Mouse (Mus musculus): Measurements from ENCODE around the gene Ube2l6.

The Ube2l6 gene

DNA sequence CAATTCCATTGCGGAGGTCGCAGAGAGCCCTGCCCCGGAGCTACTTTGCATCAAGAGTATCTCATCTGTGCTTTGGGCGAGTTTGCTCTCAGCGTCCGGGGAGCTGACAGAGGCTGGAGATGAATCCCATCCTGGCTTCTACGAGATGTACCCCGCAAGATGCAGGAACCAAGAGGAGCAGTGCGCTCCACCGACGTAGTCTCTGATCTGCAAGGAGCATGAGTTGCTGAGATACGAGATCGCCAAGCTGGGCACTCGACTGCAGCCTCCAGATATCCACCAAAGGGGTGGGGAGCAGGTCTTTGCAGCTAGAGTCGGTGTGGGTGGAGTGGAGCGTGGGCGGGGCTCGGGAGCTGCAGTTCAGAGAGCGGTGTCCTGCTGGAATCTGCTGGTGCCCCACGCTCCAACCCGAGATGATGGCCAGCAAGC is at the start of gene Ube2l6:
Gene Ube2l6 (plus strand): TSS at position 336 of the 429 bp plus-strand sequence.
- peak; percentile 97 for DNase-seq

DNA sequence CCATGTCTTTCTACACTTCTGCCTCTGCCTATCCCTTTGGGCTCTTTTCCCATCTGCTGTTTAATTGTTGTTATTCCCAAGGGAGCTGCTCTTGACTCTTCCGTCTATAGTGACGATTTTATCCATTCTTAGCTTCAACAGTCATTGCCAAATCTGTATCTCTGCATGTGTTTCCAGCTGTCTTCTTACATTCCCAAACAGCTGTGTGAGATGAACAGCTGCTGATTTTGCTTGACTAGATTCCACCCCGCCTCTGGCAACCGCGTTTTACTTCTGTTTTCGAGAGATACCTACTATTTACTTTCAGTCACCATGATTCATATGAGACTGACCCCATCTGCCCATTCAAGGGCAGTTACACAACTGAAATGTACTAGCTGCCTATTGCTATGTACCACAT is 48.5 kb upstream of the Ube2l6 start:
- DNase-seq: no peak

DNA sequence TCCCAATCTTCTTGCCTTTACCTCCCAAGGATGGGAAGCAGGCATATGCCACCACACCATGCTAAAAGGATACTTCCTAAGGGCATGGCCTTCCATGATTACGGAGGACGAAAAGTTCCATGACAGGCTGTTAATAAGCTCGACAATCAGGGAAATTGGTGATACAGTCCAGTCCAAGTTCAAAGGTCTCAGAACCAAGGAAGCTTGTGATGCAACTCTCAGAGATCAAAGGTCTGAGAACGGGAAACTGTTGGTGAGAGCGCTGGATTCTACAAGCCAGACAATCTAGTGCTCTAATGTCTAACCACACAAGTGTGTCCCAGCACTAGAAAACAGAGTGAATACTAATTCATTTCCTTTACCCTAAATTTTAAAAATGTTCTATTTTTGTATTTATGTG is 42.4 kb upstream of the Ube2l6 start:
- DNase-seq: no peak

DNA sequence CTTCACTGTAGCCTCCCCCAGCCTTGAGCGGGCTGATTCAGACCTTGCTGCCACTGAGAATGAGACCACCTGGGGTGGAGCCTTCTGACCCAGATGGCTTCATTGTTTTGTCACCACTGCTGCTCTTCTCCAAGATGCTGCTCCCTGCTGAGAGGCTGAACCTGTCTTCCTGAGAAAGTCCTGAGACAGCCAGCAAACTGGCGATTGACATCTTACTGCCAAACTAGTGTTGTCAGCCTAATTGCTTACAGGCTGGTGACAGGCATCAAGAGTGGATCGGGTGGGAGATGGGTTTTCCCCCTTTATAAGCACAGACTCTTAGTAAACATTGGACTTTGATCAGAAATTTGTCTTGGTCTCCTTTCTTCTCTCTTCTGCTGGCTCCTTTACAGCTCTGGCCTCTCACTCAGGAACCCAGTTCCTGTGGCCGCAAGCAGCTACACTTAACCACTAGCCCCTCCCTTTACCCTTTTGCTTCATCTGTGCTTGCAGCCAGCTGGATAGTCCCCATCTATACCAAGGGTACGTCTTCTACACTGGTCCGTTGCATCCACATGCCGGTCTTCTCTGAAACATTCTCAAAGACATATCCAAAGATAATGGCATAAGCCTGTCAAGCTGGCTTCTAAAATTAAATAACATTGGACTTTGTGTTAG is 41.5 kb upstream of the Ube2l6 start:
- DNase-seq: no peak

DNA sequence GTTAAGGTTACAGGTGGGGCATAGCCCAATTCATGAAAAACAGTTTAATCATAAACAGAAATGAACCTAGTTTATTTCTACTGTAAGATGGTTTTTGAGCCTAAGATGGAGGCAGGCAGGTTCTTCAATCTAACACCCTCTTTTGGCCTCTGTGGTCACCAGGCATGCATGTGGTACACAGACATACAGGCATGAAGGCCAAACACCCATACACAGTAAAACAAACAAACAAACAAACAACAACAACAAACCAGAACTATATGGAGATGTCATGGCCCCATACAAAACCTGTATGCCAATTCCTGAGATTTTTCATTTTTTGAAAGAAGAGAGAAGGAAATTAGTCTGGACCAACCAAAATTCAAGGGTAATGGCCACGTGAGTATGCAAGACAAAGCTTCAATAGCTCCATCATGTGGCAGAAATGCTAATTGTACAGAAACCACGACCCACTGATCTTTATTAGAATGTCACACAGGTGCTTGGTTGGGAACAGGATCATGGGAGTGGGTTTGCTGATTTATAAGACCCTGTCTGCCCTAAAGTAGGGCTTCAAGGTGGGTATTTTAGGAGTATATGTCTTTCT is 40.0 kb upstream of the Ube2l6 start:
- DNase-seq: peak; percentile 21

DNA sequence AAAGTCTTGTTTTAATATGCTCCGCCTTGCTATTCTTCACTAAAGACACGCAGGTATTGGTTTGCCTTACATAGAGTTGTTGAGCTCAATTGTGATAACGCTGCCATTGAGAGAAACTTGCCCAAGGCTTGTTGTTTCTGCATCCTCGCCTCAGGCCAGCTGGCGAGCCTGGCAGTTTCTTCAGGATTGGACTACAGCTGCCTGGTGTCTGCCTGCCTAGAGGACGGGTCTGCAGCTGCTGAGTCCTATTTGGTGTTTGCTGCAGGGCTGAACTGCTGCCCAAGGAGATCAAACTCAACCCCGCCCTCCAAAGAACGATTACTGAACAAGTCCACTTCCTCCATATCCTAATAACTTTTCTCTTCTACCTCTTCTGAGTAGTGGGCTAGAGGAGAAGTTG is 37.9 kb upstream of the Ube2l6 start:
- DNase-seq: no peak

DNA sequence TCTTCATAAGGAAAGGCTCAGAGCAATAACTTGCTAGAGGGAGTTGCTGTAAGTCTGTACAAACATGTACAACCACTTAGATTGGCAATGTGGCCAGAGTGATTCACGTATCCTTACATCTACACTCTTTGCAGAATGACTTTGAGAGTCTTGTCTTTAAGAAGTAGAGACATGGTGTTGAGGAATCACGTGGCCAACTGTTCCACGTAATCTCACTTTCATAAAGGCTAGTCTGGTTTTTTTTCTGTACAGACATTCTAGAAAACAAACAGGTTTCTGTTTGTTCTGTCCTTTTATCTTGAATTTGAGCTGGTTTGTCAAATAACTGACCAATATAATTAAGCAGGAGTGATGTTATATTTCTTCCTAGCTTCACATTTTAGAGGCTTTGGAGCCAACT is 37.3 kb upstream of the Ube2l6 start:
- DNase-seq: no peak

DNA sequence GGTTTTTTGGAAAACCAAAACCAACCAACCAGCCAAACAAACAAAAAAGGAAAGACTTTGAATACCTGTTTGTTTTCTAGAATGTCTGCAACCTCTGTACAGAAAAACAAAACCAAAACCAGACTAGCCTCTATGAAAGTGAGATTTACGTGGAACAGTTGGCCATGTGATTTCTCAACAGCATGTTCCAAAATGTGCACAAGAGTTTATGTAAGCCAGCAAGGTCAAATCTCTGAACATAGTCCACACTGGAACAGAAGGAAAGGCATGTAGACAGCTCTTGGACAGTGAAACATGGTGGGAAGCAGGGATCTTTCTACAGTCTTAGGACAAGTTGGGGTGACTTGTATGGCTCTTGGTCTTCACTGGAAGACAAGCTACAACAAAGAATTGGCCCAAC is 36.8 kb upstream of the Ube2l6 start:
- DNase-seq: no peak

DNA sequence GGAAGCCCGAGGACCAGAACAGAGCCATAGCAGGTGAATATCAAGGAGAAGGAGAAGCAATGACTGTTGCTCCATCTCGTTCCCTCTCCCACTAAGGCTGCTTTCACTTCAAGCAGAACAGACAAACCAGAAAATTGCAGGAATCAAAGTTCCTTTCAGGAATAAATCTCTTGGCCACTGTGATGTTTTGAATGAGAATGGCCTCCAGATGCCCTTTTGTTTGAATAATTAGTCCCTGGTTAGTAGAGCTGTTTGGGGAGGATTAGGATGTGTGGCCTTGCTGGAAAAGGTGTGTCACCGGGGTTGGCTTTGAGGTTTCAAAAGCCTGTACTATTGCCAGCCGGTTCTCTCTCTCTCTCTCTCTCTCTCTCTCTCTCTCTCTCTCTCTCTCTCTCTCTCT is 36.3 kb upstream of the Ube2l6 start:
- DNase-seq: no peak

DNA sequence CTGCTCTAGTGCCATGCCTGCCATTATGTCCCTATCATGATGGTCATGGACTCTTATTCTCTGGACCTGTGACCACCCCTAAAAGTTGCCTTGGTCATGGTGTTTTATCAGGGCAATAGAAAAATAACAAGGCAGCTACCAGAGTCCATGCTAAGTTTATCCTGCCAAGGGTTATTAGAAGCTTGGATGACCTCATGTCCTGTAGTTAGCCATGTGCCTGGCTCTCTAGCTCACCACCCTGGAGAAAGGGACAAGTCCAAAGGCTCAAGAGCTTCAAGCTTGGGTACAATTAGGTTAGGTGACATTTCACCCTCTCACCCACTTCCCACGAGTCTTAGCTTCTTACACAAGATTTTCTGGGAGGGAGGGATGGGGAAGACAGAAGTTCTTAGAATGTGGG is 35.8 kb upstream of the Ube2l6 start:
- no peak for DNase-seq

DNA sequence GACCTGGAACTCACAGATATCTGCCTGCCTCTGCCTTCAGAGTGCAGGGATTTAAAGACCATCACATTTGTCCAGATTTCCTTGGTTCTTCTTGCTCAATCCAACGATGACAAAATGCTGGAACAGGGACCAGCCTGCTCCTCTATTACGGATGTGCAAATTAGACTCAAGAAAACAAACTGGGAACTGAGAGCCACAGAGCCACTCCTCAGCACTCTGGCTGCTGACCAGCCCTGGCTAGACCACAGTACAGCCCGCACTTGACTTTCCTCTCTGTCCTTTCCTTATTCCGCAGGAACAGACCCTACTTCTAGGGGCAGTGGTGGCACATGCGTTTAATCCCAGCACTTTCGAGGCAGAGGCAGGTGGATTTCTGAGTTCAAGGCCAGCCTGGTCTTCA is 28.1 kb upstream of the Ube2l6 start:
- no peak for DNase-seq

DNA sequence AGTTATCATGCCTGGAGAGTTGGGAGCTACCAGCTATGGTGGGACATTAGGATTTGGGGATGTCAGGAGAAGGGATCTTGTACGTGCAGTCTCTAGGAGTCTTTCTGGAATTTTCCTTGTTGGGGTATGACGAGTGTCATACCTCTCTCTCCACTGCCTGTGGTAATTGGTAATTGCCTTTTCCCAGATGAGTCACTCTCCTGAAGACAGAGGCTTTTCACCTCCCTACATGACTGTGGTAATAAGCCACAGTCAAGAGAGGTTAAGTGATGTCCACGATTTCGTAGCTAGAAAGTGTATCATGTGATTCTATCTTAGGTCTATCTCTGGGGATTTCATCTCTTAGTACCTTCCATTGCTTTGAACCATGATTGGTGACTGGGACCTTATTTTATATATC is 26.2 kb upstream of the Ube2l6 start:
- DNase-seq: no peak

DNA sequence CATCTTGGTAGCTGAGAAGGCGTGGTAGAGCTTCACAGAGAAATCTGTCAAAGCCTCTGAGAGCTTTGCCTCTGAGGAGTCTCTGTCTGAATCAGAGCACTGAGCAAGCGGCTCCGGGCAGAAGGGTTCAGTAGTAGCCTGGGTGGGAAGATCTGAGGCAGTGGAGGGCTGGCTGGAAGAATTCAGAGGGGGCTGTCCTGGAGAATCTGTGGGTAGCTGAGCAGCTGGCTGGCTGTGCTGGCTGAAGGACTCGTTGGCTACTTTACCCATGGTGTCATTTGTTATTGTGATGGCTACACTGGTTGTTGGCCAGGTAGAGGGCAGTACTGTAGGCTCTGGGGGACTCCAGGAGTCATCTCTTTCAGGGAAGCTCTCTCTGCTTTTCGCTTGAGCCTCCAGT is 25.4 kb upstream of the Ube2l6 start:
- no peak for DNase-seq

DNA sequence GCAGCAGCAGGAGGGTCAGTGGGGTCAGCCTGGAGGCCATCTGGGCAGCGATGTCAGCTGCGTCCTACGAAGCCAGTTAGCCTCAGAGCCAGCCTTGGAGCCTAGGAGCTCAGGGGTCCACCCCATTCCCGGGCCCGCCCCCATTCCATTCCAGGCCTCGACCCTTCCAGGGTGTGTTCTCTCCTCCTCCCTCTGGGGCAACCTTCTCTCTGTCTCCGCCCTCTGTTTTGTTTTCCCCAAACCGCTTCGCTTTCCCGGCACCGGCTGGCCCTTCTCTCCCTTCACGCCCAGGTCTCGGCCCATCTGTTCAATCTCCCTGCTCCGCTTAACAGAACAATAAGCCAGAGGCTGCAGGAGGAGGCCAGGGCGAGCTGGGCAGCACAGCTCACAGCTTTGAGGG is 23.9 kb upstream of the Ube2l6 start:
- DNase-seq: peak; percentile 59

DNA sequence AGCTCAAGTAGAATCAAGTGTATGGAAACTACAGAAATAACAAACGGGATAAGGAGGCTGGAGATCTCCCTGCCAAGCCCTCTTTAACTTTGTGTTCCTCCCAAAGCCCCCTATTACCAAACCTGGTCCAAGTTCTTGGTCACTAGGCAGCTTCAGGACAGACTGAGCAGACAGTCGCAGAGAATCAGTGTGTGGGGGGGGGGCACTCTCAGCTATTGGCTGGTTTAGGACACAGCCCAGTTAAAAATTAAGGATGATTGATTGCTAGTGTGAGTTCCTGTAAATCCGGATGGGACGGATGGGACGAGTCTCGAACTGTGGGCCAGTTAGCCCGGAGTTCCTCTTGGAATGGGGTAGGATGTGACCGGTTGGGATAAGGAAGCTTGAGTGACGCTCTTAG is 23.4 kb upstream of the Ube2l6 start, which contains the start of gene Serping1:
Gene Serping1 (minus strand): TSS at position 204 of the 400 bp plus-strand sequence.
- DNase-seq: peak; percentile 29

DNA sequence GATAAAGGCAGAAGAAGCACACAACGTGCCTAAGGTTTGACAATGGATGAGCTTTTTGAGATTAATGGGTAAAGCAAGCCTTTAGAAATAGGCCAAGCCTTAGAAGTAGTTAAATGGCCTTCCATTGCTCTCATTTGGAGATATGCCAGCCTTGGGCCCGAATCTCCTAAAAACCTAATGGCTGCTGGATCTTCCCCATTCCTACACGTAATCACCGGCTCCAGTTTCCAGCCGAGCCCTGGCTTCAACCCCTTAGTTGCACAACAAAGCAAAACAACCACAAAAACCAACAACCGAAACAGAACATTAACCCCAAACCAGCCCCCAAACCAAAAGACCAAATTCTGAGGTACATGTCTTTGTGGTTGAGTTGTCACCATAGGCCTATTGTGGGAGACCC is 23.0 kb upstream of the Ube2l6 start:
- no peak for DNase-seq

DNA sequence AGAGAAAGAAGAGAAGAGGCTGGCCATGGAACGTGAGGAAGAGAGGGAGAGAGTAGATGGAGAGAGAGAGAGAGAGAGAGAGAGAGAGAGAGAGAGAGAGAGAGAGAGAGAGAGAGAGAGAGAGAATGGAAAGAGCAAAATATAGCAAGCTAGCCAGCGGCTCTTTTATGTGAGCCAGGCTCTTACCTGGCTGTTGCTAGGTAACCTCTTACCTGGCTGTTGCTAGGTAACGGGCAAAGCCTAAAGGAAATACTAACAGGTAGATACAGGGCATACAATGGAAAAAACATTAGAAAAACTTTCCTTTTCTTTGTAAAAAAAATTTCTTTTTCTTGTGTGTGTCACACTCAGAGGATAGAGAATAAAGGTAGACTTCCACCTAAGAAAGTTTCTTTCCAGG is 20.9 kb upstream of the Ube2l6 start:
- DNase-seq: no peak

DNA sequence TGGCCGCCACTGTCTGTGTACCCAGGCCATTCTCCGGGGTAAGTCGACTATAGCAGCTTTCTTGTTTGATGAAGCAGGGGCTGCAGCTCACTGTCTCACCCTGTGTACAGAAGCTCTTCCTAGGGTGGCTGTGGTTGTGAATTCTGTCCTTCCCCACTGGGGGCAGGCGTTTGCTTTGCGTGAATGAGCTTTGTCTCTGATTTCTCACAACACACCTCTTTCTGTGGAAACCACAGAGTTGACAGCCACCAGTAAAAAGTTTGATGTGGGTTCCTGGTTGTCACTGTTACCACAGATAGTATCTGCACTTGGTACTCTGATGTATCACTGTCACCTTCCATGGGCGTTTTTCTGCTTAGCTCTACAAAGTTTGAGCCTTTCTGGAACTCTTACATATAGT is 19.4 kb upstream of the Ube2l6 start:
- DNase-seq: peak; percentile 25

DNA sequence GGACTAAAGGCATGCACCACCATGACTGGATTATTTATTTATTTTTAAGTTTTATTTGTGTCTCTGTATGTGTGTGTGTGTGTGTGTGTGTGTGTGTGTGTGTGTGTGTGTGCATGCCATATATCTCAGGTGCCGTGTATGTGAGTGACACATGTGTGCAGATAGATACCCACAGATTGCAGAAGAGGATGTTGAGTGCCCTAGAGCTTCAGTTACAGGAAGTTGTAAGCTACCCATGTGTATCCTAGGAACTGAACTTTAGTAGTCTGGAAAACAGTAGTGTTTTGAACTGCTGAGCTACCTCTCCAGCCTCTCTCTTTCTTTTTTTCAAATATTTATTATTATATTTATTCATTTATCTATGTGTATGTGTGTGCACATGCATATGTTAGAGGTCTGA is 15.3 kb upstream of the Ube2l6 start:
- no peak for DNase-seq

DNA sequence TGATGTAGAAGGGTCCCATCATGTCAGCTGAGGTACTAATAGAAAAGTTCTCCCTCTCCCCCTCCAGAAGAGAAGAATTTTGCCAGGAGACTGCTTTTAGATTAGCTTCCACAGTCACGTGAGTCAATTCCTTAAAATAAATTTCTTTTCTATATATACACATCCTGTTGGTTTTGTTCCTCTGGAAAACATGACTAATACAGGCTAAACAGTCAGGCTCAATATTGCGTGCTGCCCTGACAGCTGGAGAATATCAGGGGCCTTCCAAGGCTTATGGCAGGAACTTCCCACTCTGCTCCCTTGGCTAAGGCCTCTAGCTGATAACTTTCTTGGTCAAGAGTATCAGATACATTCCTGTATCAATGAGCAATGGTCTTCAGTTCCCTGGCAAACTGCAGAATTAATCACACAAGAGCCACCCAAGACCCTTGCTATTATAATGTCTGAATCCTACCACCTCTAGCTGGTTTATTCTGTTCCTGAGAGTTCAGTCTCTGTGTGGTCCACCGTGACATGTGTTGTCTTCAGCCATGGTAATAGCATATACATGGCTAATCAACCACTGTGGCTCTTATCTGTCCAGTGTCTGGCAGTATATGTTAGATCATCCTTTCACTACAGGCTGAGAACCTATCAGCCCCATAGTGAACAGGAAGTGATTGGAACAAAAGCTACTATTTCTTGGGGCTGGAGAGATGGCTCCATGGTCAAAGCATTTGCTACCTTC is 14.6 kb upstream of the Ube2l6 start:
- DNase-seq: no peak

DNA sequence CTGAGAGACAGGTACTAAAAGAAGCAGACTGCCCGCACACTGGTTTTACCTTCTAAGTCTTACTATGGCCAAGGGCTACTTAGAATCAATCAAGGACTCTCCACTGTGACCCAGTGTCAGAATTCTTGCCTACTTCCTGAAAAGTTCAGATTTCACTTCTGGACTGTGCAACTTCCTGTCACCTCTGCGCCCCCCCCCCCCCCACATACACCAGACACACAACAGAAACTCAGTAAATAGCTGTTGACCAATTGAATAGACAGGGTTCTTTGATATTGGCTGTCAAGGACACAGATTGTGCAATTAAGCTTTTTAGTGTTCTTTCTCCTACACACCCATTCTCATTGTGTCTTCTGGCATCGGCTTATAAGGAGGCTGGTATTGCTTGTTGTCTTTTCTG is 10.3 kb upstream of the Ube2l6 start:
- no peak for DNase-seq

DNA sequence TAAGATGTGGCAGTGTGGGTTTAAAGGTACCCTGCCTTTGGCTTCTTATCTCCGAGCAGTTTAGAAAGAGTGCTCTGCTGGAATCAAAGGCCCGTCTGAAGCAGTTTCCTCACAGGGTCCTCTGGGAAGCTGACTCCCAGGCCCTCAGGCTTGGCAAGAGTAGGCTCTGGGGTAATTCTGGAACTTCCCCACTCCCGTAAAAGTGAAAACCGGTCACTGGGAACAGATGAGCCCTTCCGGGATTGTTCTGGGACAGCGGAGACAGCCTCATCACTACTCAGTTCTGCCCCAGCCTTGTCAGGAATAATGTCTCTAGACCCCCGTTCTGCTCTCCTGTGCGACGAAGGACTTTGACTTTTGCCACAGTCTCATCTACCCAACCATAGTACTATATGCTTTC is 8.2 kb upstream of the Ube2l6 start:
- DNase-seq: no peak

DNA sequence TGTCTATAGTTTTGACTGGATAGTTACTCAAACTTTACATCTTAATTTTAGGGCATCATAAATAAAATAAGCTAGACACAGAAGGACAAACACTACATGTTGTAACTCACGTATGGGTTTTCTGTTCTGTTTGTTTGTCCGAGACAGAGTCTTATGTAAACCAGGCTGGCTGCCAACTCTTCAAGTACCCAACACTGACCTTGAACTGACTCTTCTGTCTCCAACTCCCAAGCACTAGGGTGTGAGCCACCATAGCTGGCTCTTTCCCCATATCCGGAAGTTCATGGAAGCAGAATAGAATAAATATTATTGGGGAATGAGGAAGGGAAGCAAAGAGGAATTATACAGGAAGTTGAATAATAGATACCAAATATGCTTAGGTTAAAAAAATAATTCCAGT is 6.1 kb upstream of the Ube2l6 start:
- no peak for DNase-seq

DNA sequence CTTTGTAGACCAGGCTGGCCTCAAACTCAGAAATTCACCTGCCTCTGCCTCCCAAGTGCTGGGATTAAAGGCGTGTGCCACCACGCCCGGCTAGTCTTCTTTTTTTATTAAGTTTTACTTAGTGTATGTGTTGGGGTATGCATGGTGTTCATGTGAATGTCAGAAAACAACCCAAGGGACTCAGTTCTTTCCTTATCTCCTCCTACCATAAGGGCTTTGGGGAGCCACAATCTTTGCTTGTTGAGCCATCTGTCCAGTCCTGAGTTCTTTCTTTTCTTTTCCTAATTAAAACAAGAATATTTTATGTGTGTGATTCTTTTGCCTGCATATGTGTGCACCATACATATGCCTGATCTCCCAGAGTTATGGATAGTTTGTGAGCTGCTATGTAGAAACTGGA is 5.5 kb upstream of the Ube2l6 start:
- DNase-seq: no peak

Measured in liver (tissue).